Mouse (Mus musculus): Measurements from ENCODE around the gene G3bp2. TPM values are rescaled to one million over a fixed set of nuclear protein-coding genes. Genes with fewer than 3 reads are reported as not detected.
A peak's percentile ranks its signal among the peaks of the same experiment; 100 is the strongest.
"Not testable (repeated sequence)": the region's sequence is repeated elsewhere in the genome, so short reads cannot be mapped to it uniquely, and the experiment has no call there.

The G3bp2 gene
- total RNA-seq (2021), result 10 to 100 TPM; 81.1 to 82.9 TPM

DNA sequence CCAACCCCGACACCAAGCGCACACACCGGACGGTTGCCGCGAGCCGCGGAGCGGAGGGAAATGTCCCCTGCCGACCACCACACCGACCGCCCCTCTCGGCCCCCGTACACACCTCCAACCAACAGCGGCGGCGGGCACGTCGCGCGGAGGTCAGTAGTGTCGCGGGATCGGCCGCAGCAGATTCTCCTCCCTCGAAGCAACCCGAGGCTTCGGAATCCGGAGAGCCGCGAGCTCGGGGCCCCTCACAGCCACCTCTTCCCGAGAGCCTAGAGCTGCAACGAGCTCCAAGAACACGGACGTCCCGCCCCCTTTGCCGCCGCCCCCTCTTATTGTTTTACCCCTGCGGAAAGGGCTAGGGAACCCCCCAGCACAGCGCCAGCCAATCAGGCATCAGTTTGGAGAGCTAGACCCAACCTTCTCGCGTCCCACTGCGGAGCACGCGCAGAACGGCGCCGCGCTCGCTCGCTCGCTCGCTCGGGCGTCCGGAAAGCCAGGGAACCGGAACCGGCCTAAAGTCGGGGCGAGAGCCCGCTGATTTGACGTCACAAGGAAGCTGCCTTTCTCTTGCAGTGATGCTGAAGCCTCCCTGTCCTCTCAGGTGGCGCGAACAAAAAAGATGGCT is at the start of gene G3bp2:
Gene G3bp2, minus strand, starts transcription at position 303 of the 622 bp plus-strand sequence.
- peak; percentile 98 for DNase-seq

GRCm38 (mm10) chr5:92133006-92133405 is 49.5 kb upstream of the G3bp2 start:
- not testable (repeated sequence) for DNase-seq

GRCm38 (mm10) chr5:92132127-92132526 is 48.6 kb upstream of the G3bp2 start:
- no peak for DNase-seq

GRCm38 (mm10) chr5:92130040-92130682 is 46.6 kb upstream of the G3bp2 start:
- DNase-seq, result no peak

DNA sequence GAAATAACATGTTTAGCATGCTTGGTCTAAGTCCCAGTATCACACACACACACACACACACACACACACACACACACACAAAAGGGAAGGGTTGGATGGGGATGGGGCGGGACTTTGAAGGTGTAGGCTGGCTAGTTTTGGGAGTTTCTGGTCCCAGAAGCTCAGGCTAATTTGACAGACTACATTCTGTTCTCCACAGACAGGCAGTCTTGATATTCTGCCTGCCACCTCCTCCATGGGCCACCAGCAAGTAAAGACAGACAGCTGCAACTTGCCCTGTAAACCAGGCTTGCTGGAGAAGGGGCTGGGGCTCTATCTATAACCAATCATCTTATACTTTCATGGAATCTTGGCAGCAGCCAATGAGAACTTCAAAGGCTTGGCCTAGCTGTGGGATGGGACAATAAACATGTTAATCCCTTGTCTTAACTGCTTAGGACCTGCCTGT is 45.8 kb upstream of the G3bp2 start:
- no peak for DNase-seq

- DNase-seq, result peak; percentile 63
Observed at GRCm38 (mm10) chr5:92128570-92128969, 45.1 kb upstream of the G3bp2 start.

DNA sequence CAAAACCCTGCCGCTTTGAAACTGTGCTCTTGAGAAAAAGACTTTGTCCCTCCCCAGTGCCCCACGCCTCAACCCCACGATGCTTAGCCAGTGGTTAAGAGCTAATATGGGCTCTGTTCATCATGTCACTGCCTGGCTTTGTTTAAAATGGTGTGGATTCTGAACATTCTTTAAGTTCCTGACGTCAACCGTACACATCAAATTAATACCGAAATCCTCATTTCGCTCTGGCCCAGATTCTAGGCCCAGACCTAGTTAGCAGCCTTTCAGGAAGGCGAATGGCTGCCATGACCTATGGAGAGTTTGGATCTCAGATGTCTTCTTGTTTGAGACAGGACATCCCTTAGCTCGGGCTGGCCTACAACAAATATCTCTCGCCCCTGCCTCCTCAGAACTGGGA is 44.2 kb upstream of the G3bp2 start:
- DNase-seq, result no peak

GRCm38 (mm10) chr5:92127141-92127625 is 43.7 kb upstream of the G3bp2 start:
- DNase-seq, result no peak

GRCm38 (mm10) chr5:92125446-92125845 is 41.9 kb upstream of the G3bp2 start:
- DNase-seq, result no peak

GRCm38 (mm10) chr5:92121636-92122035 is 38.1 kb upstream of the G3bp2 start:
- no peak for DNase-seq

DNA sequence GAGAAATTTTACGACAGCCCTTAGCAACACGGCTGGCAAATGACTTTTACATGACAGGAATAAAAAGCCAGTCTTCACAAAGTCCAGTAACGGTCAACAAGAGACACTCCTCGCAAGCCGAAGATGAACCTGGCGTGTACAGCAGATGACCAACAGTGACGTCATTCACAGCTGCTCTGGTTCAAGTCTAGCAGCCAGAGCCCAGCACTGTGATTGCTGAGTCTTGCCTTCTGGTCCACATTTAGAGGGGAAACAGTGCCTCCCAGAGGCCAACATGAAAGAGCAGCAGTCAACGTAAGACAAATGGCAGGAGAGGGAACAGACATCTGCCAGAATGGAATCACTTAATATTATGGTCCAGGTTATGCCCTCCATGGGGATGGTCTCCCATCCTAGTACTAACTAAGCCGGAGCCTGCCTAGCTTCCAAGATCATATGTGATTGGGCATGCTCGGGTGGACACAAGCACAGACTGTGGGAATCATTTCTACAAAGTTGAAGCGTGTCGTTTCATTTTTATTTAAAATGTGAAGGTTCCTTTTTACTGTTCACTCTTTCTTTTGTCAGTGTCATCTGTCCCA is 34.4 kb upstream of the G3bp2 start:
- peak; percentile 79 for DNase-seq

GRCm38 (mm10) chr5:92114939-92115338 is 31.4 kb upstream of the G3bp2 start:
- no peak for DNase-seq

DNA sequence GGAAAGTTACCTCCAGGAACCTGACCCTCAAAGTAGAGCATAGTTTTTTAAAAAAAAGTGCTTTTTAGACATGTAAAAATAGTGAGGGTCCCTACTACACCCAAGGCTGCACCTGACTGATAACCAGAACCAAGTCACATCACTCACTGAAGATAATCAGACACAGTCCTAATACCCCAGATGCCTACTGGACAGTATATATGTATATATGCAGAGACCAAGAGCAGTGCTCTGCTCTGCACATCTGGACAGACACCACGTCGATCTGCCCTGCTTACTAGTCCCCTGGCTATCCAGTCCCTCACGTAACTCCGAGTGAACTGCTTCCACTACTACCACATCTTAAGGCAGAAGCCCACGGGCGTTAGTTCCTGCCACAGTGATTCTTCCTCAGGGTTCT is 30.7 kb upstream of the G3bp2 start:
- DNase-seq, result no peak

DNA sequence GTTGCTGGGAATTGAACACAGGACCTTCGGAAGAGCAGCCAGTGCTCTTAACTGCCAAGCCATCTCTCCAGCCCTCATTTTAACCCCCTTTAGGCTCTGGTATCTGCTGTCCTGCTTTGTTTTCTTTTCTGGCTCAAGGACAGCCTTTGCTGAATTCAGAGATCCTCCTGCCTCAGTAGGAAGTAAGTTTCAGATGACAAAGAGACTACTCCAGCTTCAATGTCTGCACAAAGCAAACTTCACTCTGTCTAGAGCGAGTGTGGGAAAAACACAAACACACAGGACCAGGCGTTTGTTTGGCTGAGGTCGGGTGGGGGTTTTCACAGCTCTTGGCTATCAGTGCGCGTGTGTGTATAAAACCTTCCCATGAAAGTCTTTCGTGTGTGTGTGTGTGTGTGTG is 30.0 kb upstream of the G3bp2 start:
- DNase-seq, result no peak

DNA sequence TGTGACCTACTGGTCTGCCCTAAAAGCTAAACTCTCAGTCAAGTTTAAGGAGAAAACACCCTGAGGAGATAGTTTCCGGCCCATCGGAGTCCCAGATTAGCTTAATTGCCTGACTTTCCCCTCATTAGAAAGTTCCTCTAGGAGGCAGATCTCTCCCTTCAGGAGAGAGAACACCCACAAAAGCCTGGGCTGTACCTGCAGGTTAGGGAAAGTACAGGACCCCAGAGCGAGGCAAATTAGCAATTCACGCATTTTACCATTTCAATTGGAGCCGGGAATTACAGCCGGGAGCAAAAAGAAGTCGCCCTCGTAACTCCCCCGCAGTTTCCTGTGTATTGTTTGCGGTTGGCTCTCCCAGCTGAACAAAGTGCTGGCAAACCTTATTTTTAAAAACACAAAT is 29.1 kb upstream of the G3bp2 start:
- DNase-seq, result no peak

GRCm38 (mm10) chr5:92112175-92112574 is 28.7 kb upstream of the G3bp2 start:
- no peak for DNase-seq

DNA sequence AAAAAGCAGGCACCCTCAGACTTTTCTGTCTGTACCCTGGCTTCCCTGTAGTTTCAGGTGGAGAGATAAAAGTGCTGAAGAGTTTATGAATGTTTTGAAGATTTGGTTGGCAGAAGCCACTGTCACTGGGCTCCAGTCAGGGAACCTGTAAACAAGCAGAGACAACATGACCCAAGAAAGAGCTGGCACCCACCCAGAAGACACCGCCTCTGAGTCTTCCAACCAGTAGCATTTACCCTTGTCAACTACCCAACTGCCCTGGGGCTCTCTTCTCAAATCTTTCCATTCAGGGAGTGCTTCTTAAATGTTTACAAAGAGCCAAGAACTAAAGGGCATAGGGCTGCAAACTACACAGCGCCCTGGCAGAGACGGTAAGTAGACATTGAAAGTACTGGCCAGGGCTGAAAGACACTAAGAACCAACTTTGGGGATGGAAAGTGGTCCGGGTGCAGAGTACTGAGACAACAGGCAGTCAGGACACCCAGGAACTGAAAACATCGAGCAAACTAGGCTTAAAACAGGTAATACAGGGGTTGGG is 27.4 kb upstream of the G3bp2 start:
- DNase-seq, result no peak

GRCm38 (mm10) chr5:92107282-92107681 is 23.8 kb upstream of the G3bp2 start:
- DNase-seq, result no peak

DNA sequence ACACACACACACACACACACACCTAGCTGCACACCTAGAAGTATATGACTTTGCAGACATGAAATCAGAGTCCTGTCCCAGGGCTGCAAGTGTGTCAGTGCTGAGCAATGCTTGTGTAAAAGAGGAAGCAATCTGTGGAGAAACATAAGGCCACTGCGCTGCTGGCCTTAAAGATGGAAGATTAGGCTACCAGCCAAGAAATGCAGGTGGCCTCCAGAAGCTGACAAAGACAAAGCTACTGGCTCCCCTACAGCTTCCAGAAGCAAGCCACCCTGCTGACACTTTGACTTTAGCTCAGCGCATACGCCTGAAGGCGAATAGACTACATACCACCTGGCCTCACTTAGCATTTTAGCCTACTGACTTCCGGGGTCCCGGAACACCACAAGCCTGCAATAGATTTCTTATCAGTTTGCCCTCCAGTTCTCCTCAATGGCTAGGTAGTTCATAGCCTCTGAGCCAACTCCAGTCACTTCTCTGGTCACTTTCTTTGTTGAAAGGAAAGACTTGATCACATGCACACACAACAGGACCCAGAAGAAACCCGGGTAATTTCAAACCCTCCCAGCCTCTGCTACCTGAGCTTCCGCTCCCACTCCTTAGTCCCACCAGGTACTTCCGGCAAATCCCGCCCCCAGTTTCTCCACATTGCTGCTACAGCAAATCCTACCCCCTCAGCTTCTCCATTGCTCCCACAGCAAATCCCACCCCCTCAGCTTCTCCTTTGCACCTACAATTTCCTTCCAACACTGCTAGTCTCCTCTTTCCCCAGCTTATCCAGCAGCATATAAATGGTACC is 23.0 kb upstream of the G3bp2 start:
- no peak for DNase-seq

DNA sequence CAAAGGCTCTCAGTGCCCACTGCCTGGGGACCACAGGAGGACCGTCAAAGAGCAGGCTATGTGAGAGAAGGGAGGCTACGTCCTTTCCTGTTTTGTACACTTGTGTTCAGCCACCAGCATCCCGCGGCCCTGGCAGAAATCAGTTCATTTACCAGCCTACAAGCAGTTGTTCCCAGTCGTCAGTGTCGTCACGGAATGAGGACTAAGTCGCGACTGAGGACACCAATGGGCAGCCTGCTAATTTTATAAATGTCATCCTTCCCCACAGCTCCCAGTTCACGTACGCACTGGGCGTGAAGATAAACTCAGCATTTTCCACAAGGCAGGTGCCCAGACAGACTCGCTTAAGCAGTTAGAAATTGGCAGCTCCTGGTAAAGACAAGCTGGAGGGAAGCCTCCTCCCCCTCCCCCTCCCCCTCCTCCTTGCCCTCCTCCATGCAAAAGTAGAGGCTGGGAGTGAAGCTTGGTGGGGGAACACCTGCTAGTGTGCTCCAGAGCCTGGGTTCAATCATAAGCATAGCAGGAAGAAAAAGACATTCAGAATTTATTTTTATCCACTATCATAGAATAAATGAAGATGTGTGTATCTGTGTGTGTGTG is 20.4 kb upstream of the G3bp2 start:
- no peak for DNase-seq

DNA sequence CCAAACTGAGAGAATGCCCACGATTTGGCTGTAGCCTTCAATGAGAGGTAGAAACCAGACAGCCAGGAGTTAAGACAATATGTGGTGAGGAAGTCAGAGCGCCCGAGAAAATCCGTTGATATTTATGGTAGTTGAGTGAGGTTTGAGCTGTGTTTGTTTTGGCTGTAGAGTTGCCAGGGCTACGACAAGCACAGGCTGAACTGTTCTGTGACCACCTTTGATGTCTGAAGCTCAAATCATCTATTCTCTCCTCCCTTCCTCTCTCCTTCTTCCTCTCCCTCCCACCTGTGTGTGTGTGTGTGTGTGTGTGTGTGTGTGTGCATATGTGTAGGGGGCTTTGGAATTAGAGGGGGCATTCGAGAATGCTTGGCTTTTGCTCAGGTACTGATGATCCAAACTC is 19.5 kb upstream of the G3bp2 start:
- DNase-seq, result peak; percentile 27

GRCm38 (mm10) chr5:92101601-92102000 is 18.1 kb upstream of the G3bp2 start:
- DNase-seq, result no peak

Data from heart, postnatal 4 days (tissue).